Mouse (Mus musculus) kidney, embryonic 14.5 days (tissue): ENCODE data around the gene Zcchc8. TPM values are rescaled to one million over a fixed set of nuclear protein-coding genes. Genes with fewer than 3 reads are reported as not detected.

Experiments used
- ATAC-seq: fragments of 200-750 bp; cut with Nextera tagmentation; 2 replicates; pipeline ENCODE4 v1.8.0; 2017; ENCODE audit warnings: moderate number of reproducible peaks, mild to moderate bottlenecking, moderate TSS enrichment, moderate library complexity; ENCODE audit not compliant: low FRiP score, low TSS enrichment
- H3K27ac ChIP-seq: fragments of 300-500 bp; sonication (generic); 2 replicates; pipeline ENCODE4 v1.5.1; 2014; ENCODE audit warnings: low read depth, mild to moderate bottlenecking, low read length, moderate library complexity, mixed read lengths
- H3K27me3 ChIP-seq: fragments of 300-500 bp; sonication (generic); 2 replicates; pipeline ENCODE4 v1.6.1; 2014; ENCODE audit warnings: mild to moderate bottlenecking, low read length; ENCODE audit not compliant: control insufficient read depth, insufficient read depth
- H3K36me3 ChIP-seq: fragments of 300-500 bp; sonication (generic); 2 replicates; pipeline ENCODE4 v1.6.1; 2014; ENCODE audit warnings: low read length, mixed read lengths; ENCODE audit not compliant: control insufficient read depth, insufficient read depth
- H3K4me1 ChIP-seq: fragments of 300-500 bp; sonication (generic); 2 replicates; pipeline ENCODE4 v1.6.1; 2014; ENCODE audit warnings: low read length, mixed read lengths; ENCODE audit not compliant: control insufficient read depth, insufficient read depth
- H3K4me2 ChIP-seq: fragments of 300-500 bp; sonication (generic); replicated peaks from 2 replicates; pipeline ENCODE4 v1.6.1; 2014; ENCODE audit warnings: low read depth, mild to moderate bottlenecking, low read length
- H3K4me3 ChIP-seq: fragments of 300-500 bp; sonication (generic); 2 replicates; pipeline ENCODE4 v1.5.1; 2014; ENCODE audit warnings: mild to moderate bottlenecking, low read length
- H3K9ac ChIP-seq: fragments of 300-500 bp; sonication (generic); 2 replicates; pipeline ENCODE4 v1.6.1; 2014; ENCODE audit warnings: low read depth, mild to moderate bottlenecking, low read length, moderate library complexity
- H3K9me3 ChIP-seq: fragments of 300-500 bp; sonication (generic); 2 replicates; pipeline ENCODE4 v1.6.1; 2016; ENCODE audit warnings: low read length; ENCODE audit not compliant: control insufficient read depth
- WGBS: fragments of 180-500 bp; shearing (Covaris S2); extraction: QIAGEN DNeasy Blood & Tissue Kit; methylation state at CpG from one replicate; pipeline ENCODE4 v1.1.7; 2014; 5-methylcytosine and 5-hydroxymethylcytosine counted together
- polyA plus RNA-seq: library from polyadenylated mRNA; unstranded; fragments of >200 nt; fragmentation: Nextera tagmentation; extraction: Ambion mirVana; gene quantifications from 2 replicates; pipeline ENCODE4 v1.2.1, GENCODE M21; 2014

Zcchc8 gene
- polyA plus RNA-seq, 1 experiment from 2014 or later: 101 TPM

DNA sequence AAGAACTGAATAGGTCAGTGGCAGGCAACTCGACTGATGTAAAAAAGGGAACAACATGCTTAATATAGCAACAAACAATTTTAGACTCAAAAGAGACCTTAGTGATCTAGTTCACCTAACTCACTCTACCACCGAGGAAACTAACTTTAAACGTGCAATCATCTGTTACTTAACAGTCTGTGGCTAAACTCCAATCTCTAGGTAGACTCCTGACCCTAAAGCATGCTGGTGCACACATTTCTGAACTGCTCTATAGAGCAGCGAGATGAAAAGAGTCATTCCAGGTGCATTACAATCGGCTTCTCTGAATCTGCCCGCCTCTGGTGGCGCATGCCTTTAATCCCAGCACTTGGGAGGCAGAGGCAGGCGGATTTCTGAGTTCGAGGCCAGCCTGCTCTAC is 45.2 kb downstream of the Zcchc8 start:
- Histone ChIP-seq H3K9me3 (no peaks in the 10 kb centered on the region), H3K4me1 (peaks cover 11% of the 10 kb centered on the region), H3K27ac (no peak overlapping the region), H3K4me2 (no peak overlapping the region), H3K9ac (no peak overlapping the region), H3K27me3 (no peaks in the 10 kb centered on the region), H3K4me3 (no peak overlapping the region), H3K36me3 (0 out of 2 replicates have a peak, but pooled peaks cover 2% of the 10 kb centered on the region)
- 80% methylated on average over 9 of the region's 9 CpGs for WGBS
- ATAC-seq: no peak

DNA sequence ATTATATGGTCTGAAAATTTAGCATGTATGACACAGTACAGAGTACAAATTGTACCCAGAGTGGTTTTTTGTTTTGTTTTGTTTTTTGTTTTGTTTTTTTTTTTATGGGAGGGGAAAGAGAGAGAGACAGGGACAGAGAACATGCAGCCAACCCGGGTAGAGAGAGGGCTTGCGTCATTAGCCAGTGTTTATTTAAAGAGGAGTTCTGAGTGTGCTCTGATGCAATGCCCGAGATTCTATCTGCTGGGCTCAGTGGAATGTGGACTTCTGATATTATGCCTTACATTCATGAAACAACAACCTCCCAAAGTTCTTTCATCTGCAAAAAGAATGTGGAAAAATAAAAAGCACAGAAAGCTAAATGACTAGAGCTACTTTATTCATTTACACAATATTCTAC is 45.7 kb downstream of the Zcchc8 start:
- Histone ChIP-seq H3K9me3 (no peaks in the 10 kb centered on the region), H3K36me3 (0 out of 2 replicates have a peak, but pooled peaks cover 2% of the 10 kb centered on the region), H3K27ac (no peak overlapping the region), H3K4me3 (no peak overlapping the region), H3K9ac (no peak overlapping the region), H3K4me1 (peaks cover 15% of the 10 kb centered on the region), H3K27me3 (no peaks in the 10 kb centered on the region), H3K4me2 (no peak overlapping the region)
- 14% methylated on average over 3 of the region's 3 CpGs for WGBS
- no peak for ATAC-seq

DNA sequence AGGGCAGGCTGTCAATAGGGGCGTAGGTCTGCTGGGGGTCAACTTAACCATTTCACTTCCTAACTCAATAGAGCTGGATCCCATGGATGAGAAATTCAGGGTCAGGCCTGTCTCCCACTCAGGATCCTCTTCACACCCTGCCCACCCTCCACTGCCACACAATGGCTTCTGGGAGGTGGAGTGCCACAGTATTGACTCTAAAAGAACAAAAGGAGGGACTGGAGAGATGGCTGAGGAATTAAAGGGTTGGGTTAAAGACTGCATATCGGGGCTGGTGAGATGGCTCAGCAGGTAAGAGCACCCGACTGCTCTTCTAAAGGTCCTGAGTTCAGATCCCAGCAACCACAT is 49.5 kb downstream of the Zcchc8 start:
- Histone ChIP-seq H3K9ac (no peak overlapping the region), H3K36me3 (no peaks in the 10 kb centered on the region), H3K4me1 (peaks cover 15% of the 10 kb centered on the region), H3K27me3 (no peaks in the 10 kb centered on the region), H3K9me3 (no peaks in the 10 kb centered on the region), H3K4me2 (no peak overlapping the region; the same call in 1 of the 2 replicates), H3K4me3 (no peak overlapping the region), H3K27ac (no peak overlapping the region; the same call in 1 of the 2 replicates)
- WGBS: 59% methylated on average over 3 of the region's 3 CpGs
- ATAC-seq: no peak

DNA sequence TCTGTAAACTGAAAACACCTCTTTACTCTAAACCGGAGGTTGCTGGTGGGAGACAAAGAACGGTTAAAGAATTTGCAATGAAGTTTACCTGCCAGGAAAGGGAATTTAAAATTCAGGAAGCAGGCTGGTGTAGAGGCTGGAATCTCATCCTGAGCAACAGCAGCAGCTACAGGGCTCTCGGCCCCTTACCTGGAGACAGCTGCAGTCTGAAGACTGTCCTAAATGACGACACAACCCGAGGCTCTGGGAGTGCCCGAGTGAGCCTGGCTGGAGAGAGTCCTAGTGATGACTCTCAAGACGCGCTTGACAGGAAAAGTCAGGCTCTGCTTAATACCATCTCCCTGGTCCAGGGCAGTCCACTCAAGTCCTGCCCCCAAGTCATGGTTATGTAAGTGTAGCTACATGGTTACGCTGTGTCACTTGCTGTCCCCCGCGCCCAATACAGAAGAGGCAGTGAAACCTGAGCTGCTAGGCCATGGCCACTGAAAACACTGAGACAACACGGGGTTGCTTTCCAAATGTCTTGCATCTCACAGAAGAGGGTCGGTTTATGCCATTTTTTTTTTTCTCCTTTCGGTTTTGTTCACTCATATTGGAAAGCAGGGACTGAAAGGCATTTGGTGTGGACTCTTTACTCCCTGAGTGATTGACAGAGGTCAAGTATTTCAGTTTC is 50.0 kb downstream of the Zcchc8 start:
- WGBS: 24% methylated on average over 14 of the region's 14 CpGs
- H3K27me3 ChIP-seq: no peaks in the 10 kb centered on the region
- no peak overlapping the region for H3K9ac ChIP-seq
- no peak overlapping the region for H3K4me3 ChIP-seq
- no peaks in the 10 kb centered on the region for H3K9me3 ChIP-seq
- peaks cover 15% of the 10 kb centered on the region for H3K4me1 ChIP-seq
- peak overlapping the region; percentile 51; the same call in 1 of the 2 replicates for H3K27ac ChIP-seq
- H3K4me2 ChIP-seq: peak overlapping the region; percentile 9; the same call in 1 of the 2 replicates
- H3K36me3 ChIP-seq: no peaks in the 10 kb centered on the region
- ATAC-seq: peak; percentile 37; the same call in 1 of the 2 replicates

DNA sequence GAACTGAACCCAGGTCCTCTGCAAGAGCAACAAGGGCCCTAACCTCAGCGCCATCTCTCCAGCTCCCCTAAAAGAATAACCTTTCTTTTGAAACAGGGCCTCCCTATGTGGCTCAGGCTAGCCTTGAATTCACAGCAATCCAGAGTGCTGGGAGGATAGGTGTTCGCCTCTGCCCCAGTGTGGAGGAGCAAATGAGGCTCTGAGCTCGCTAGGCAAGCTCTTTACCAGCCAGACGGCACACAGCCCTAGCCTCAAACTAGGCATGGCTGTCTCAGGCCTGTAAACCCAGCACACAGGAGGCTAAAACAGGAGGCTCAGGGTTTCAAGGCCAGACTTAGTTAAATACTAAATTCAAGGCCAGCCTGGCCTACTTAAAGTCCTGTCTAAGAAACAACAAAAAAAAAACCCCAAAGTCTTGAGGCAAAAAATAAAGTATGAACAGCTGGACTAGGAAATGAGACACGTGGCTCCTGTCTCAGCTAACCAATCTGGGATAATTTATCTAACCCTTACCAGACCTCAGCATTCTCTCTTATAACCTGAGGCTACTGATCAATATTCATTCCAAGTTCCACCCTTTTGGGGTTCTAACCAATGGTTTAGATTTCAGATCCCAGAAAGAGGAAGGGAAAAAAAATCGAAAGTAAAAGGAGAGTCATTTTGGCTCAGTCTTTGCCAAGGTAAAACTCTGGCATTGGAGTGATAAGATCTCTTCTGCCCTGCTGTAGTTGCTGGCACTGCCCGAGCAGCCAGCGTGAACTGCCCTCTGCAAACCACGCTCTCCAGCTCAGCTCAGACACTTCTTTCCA is 50.7 kb downstream of the Zcchc8 start:
- Histone ChIP-seq H3K27me3 (no peaks in the 10 kb centered on the region), H3K36me3 (no peaks in the 10 kb centered on the region), H3K4me1 (peaks cover 12% of the 10 kb centered on the region), H3K9me3 (no peaks in the 10 kb centered on the region), H3K4me2 (no peak overlapping the region), H3K27ac (peak overlapping the region; percentile 51; the same call in 1 of the 2 replicates), H3K9ac (no peak overlapping the region), H3K4me3 (no peak overlapping the region)
- no peak for ATAC-seq
- 69% methylated on average over 9 of the region's 9 CpGs for WGBS

DNA sequence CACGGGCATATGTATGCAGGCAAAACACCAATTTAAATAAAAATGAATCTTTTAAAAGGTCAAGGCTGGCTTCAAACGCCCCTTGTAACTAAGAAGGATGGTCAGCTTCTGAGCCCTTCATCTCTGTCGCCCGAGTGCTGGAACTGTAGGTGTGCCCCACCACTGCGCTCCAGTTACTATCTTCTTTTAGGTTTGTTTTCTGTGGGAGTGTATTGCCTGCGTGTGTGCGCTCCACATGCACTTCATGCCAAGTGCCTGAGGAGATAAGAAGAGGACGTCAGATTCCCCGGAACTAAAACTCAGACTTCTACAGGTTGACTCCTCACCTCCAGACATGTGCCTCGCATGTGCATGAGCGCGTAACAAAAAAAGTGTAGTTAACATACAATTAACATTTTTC is 53.0 kb downstream of the Zcchc8 start:
- H3K27ac ChIP-seq: no peak overlapping the region
- H3K4me1 ChIP-seq: peaks cover 11% of the 10 kb centered on the region
- no peaks in the 10 kb centered on the region for H3K27me3 ChIP-seq
- ATAC-seq: no peak
- no peak overlapping the region for H3K4me3 ChIP-seq
- H3K4me2 ChIP-seq: no peak overlapping the region
- no peaks in the 10 kb centered on the region for H3K36me3 ChIP-seq
- 88% methylated on average over 12 of the region's 12 CpGs for WGBS
- H3K9me3 ChIP-seq: no peaks in the 10 kb centered on the region
- H3K9ac ChIP-seq: no peak overlapping the region

DNA sequence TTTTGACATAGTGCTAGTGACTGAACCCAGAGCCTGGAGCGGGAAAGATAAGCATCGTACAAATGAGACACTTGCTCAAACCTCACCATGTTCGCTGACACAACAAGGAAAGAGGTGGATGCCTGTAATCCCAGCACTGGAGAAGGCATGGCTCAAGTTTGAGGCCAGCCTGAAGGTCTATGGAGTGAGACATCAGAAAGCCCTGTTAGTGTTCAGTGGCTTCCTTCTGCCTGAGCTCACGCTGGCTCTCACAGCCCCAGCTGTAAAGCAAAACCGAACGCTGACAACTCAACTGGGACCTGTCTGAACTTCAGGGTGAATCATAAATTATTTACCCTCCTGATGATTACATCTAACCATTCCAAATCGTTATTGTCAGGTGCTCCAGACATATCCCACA is 54.9 kb downstream of the Zcchc8 start:
- H3K9me3 ChIP-seq: no peaks in the 10 kb centered on the region
- H3K4me3 ChIP-seq: no peak overlapping the region
- no peaks in the 10 kb centered on the region for H3K36me3 ChIP-seq
- peaks cover 6% of the 10 kb centered on the region for H3K4me1 ChIP-seq
- no peak overlapping the region for H3K27ac ChIP-seq
- H3K9ac ChIP-seq: no peak overlapping the region; the same call in 1 of the 2 replicates
- ATAC-seq: no peak
- no peak overlapping the region for H3K4me2 ChIP-seq
- no peaks in the 10 kb centered on the region for H3K27me3 ChIP-seq
- WGBS: 63% methylated on average over 7 of the region's 7 CpGs

DNA sequence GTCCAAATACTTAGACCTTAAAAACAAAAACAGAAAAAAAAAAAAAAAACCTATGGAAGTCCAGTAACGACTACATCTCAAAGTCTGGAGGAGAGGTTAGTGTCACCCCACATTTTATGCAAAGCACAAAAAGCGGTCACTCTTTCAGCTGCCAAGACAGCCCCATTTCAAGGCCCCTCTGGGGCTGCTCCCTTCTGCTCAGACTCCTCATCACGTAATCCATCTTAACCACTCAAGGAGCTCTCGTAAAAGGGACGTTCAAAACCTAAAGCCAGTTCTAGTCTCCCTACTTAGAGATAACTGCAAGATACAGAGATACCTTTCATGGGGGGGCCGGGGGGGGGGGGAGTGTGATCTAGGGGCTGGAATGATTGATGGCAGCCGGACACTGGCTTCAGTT is 56.6 kb downstream of the Zcchc8 start:
- no peak for ATAC-seq
- no peak overlapping the region for H3K4me2 ChIP-seq
- WGBS: 70% methylated on average over 7 of the region's 7 CpGs
- no peaks in the 10 kb centered on the region for H3K36me3 ChIP-seq
- H3K4me1 ChIP-seq: no peaks in the 10 kb centered on the region
- no peak overlapping the region for H3K27ac ChIP-seq
- no peaks in the 10 kb centered on the region for H3K27me3 ChIP-seq
- H3K9me3 ChIP-seq: no peaks in the 10 kb centered on the region
- no peak overlapping the region for H3K9ac ChIP-seq
- H3K4me3 ChIP-seq: no peak overlapping the region

DNA sequence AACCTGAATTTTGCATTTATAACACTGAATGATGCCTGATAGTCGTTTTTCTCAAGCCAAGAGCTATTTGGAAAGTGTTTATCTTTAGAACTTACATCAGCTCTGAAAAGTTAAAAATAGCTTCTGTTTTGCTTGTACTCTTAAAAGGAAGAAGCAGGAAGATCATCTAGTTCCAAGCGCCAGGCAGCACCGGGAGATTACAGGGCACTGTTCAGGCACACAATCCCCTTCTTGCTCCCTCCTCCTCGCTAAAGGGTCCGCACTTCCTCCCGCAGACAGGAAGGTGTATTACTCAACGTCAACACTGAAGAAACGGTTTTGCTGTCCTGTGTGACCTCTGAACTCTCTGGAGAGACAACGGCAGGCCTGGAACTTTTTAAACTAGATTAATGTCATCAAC is 58.8 kb downstream of the Zcchc8 start:
- H3K4me1 ChIP-seq: no peaks in the 10 kb centered on the region; the same call in 1 of the 2 replicates
- H3K4me3 ChIP-seq: no peak overlapping the region
- H3K9ac ChIP-seq: no peak overlapping the region
- ATAC-seq: no peak
- H3K27ac ChIP-seq: no peak overlapping the region; the same call in 1 of the 2 replicates
- no peaks in the 10 kb centered on the region for H3K9me3 ChIP-seq
- WGBS: 44% methylated on average over 9 of the region's 9 CpGs
- H3K4me2 ChIP-seq: no peak overlapping the region
- no peaks in the 10 kb centered on the region for H3K27me3 ChIP-seq
- no peaks in the 10 kb centered on the region for H3K36me3 ChIP-seq
